Mouse (Mus musculus): ENCODE results near the gene Rad51b.

The Rad51b gene

GRCm38 (mm10) chr12:79838181-79838961 is 541.3 kb downstream of the Rad51b start:
- DNase-seq (ENCODE audit: low spot score): no peak

- no peak for DNase-seq (ENCODE audit: low spot score)
These were observed 542.2 kb downstream of the Rad51b start for GRCm38 (mm10) chr12:79839096-79839941.

GRCm38 (mm10) chr12:79840465-79840864 is 543.4 kb downstream of the Rad51b start:
- no peak for DNase-seq (ENCODE audit: low spot score)

GRCm38 (mm10) chr12:79841248-79841647 is 544.2 kb downstream of the Rad51b start:
- DNase-seq (ENCODE audit: low spot score): no peak

- DNase-seq (ENCODE audit: low spot score): no peak
These were observed 545.2 kb downstream of the Rad51b start for GRCm38 (mm10) chr12:79842319-79842718.

- DNase-seq (ENCODE audit: low spot score): no peak
These were observed 545.9 kb downstream of the Rad51b start for GRCm38 (mm10) chr12:79843002-79843401.

GRCm38 (mm10) chr12:79843496-79843895 is 546.4 kb downstream of the Rad51b start:
- no peak for DNase-seq (ENCODE audit: low spot score)

GRCm38 (mm10) chr12:79846247-79847151 is 549.4 kb downstream of the Rad51b start:
- no peak for DNase-seq (ENCODE audit: low spot score)

GRCm38 (mm10) chr12:79848539-79848938 is 551.5 kb downstream of the Rad51b start:
- no peak for DNase-seq (ENCODE audit: low spot score)

- no peak for DNase-seq (ENCODE audit: low spot score)
These were observed 552.9 kb downstream of the Rad51b start for GRCm38 (mm10) chr12:79850021-79850420.

GRCm38 (mm10) chr12:79851898-79852297 is 554.8 kb downstream of the Rad51b start:
- DNase-seq (ENCODE audit: low spot score): no peak

- DNase-seq (ENCODE audit: low spot score): no peak
These were observed 555.5 kb downstream of the Rad51b start for GRCm38 (mm10) chr12:79852606-79853005.

- DNase-seq (ENCODE audit: low spot score): no peak
These were observed 556.9 kb downstream of the Rad51b start for GRCm38 (mm10) chr12:79853901-79854490.

GRCm38 (mm10) chr12:79854507-79854906 is 557.4 kb downstream of the Rad51b start:
- DNase-seq (ENCODE audit: low spot score): no peak

- peak; percentile 87 for DNase-seq (ENCODE audit: low spot score)
These were observed 559.2 kb downstream of the Rad51b start for GRCm38 (mm10) chr12:79856116-79856909.

- no peak for DNase-seq (ENCODE audit: low spot score)
These were observed 560.6 kb downstream of the Rad51b start for GRCm38 (mm10) chr12:79857704-79858103.

GRCm38 (mm10) chr12:79858336-79858735 is 561.3 kb downstream of the Rad51b start:
- DNase-seq (ENCODE audit: low spot score): no peak

- DNase-seq (ENCODE audit: low spot score): no peak
These were observed 562.5 kb downstream of the Rad51b start for GRCm38 (mm10) chr12:79859354-79860247.

- DNase-seq (ENCODE audit: low spot score): no peak
These were observed 563.1 kb downstream of the Rad51b start for GRCm38 (mm10) chr12:79860248-79860555.

All from ovary, postnatal 10 days (tissue).